Mouse (Mus musculus) neural tube, postnatal 0 days (tissue): Measurements from ENCODE around the gene Dhfr. TPM values are rescaled to one million over a fixed set of nuclear protein-coding genes. Genes with fewer than 3 reads are reported as not detected.

Experiments
- polyA plus RNA-seq: library from polyadenylated mRNA; unstranded; fragments of >200 nt; fragmentation: Nextera tagmentation; extraction: Ambion mirVana; gene quantifications from 2 replicates; pipeline ENCODE4 v1.2.1, GENCODE M21; 2015

The Dhfr gene
- polyA plus RNA-seq = 2.7 and 3.3 TPM in 2 replicates

GRCm38 (mm10) chr13:92354456-92355271 is at the start of gene Dhfr, which contains the start of gene Msh3:
Dhfr (plus strand) TSS chr13:92354726.
Msh3 (minus strand) TSS chr13:92355003.

GRCm38 (mm10) chr13:92305680-92306079 is 48.8 kb upstream of the Dhfr start, which contains the start of gene Gm20379:
Gm20379 (plus strand) TSS chr13:92305980.

GRCm38 (mm10) chr13:92425758-92426264 is 71.3 kb downstream of the Dhfr start, which contains the start of gene Ankrd34b:
Ankrd34b (plus strand) TSS chr13:92425896.

Other genes starting within 250 kb of the Dhfr start
- 14.2 and 15.6 TPM in 2 replicates for gene Rasgrf2, start 223.1 kb upstream of the Dhfr start, polyA plus RNA-seq
- gene Gm20379, start 48.7 kb upstream of the Dhfr start, polyA plus RNA-seq = 0.25 and 0.54 TPM in 2 replicates
- gene Msh3, start 277 bp downstream of the Dhfr start, polyA plus RNA-seq = 17.7 and 18.1 TPM in 2 replicates
- 6.9 and 8.3 TPM in 2 replicates for gene Ankrd34b, start 71.2 kb downstream of the Dhfr start, polyA plus RNA-seq
- 0.25 and 0.43 TPM in 2 replicates for gene Fam151b, start 129.3 kb downstream of the Dhfr start, polyA plus RNA-seq
- 6.6 and 7.6 TPM in 2 replicates for gene Zfyve16, start 176.1 kb downstream of the Dhfr start, polyA plus RNA-seq
- not detected in 2 replicates for gene Spz1, start 221.4 kb downstream of the Dhfr start, polyA plus RNA-seq